Mouse (Mus musculus): Measurements from ENCODE around the gene Arl4d.

DNA sequence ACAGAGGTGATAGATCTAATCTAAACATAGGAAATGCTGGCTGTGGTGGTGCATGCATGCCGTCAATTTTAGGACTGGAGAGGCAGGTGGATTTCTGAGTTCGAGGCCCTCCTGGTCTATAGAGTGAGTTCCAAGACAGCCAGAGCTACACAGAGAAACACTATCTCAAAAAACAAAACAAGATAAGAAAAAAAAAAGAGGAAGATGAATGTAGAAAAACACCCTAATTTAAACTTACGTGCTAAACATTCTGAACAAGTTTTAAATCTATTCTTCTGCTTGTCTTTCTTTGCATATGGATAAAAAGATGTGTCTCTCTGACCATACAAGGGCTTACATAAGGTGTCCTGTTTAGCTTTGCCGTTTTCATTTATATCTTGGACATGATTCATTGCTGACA lies 5.9 kb downstream of the Arl4d start:
- no peak for TF ChIP-seq CTCF (IDR thresholded peaks at IDR 0.05; ENCODE audit: borderline replicate concordance, control insufficient read depth, extremely low read depth, insufficient read depth, low read length, poor library complexity)
- TF ChIP-seq POLR2A (IDR thresholded peaks at IDR 0.05; ENCODE audit: control insufficient read depth, extremely low read depth, insufficient read depth, low read length, poor library complexity): no peak

Measured in thymus, adult 2 months (tissue).